Mouse (Mus musculus) embryonic facial prominence, embryonic 10.5 days (tissue): ENCODE results near the gene Gabbr2. TPM values are rescaled to one million over a fixed set of nuclear protein-coding genes. Genes with fewer than 3 reads are reported as not detected.

Experiments used
- DNase-seq: peaks from one replicate; pipeline ENCODE4 v3.0.0-alpha.2; 2017; ENCODE audit warnings: low spot score
- H3K27ac ChIP-seq: fragments of 300-500 bp; sonication (generic); replicated peaks from 2 replicates; pipeline ENCODE4 v1.5.1; 2016; ENCODE audit warnings: mild to moderate bottlenecking
- H3K27me3 ChIP-seq: fragments of 300-500 bp; sonication (generic); replicated peaks from 2 replicates; pipeline ENCODE4 v1.6.1; 2016; ENCODE audit warnings: low read depth, mild to moderate bottlenecking; ENCODE audit not compliant: poor library complexity, severe bottlenecking
- H3K36me3 ChIP-seq: fragments of 300-500 bp; sonication (generic); replicated peaks from 2 replicates; pipeline ENCODE4 v1.6.1; 2016; ENCODE audit warnings: mild to moderate bottlenecking, moderate library complexity
- H3K4me1 ChIP-seq: fragments of 300-500 bp; sonication (generic); 2 replicates; pipeline ENCODE4 v1.6.1; 2016
- H3K4me3 ChIP-seq: fragments of 300-500 bp; sonication (generic); 2 replicates; pipeline ENCODE4 v1.5.1; 2016; ENCODE audit warnings: mild to moderate bottlenecking, moderate library complexity
- H3K9me3 ChIP-seq: fragments of 300-500 bp; sonication (generic); 2 replicates; pipeline ENCODE4 v1.6.1; 2016; ENCODE audit warnings: mild to moderate bottlenecking
- WGBS: fragments of 180-500 bp; shearing (Covaris S2); methylation state at CpG from one replicate; pipeline ENCODE4 v1.1.7; 2016; 5-methylcytosine and 5-hydroxymethylcytosine counted together
- polyA plus RNA-seq: library from polyadenylated mRNA; unstranded; fragments of >200 nt; fragmentation: Nextera tagmentation; extraction: Ambion mirVana; gene quantifications from 2 replicates; pipeline ENCODE4 v1.2.1, GENCODE M21; 2016

Gabbr2 gene
- polyA plus RNA-seq, 1 experiment from 2014 or later = 0.30 TPM

- H3K27me3 ChIP-seq = no peaks in the 10 kb centered on the region
- H3K4me3 ChIP-seq = no peak overlapping the region
- no peaks in the 10 kb centered on the region for H3K9me3 ChIP-seq
- no peaks in the 10 kb centered on the region for H3K4me1 ChIP-seq
- no peak overlapping the region for H3K27ac ChIP-seq
- no peaks in the 10 kb centered on the region for H3K36me3 ChIP-seq
- no peak for DNase-seq
- 84% methylated on average over 4 of the region's 4 CpGs for WGBS
These were observed 9.6 kb downstream of the Gabbr2 start for GRCm38 (mm10) chr4:46982094-46982493.

GRCm38 (mm10) chr4:46978371-46978770 lies 13.3 kb downstream of the Gabbr2 start:
- Histone ChIP-seq H3K4me1 (no peaks in the 10 kb centered on the region), H3K9me3 (no peaks in the 10 kb centered on the region), H3K27me3 (no peaks in the 10 kb centered on the region), H3K36me3 (no peaks in the 10 kb centered on the region), H3K4me3 (no peak overlapping the region), H3K27ac (no peak overlapping the region)
- 84% methylated on average over 6 of the region's 6 CpGs for WGBS
- DNase-seq = no peak

- H3K36me3 ChIP-seq = no peaks in the 10 kb centered on the region
- no peaks in the 10 kb centered on the region for H3K9me3 ChIP-seq
- no peaks in the 10 kb centered on the region for H3K4me1 ChIP-seq
- H3K27ac ChIP-seq = no peak overlapping the region
- H3K4me3 ChIP-seq = no peak overlapping the region
- WGBS = 94% methylated on average over 7 of the region's 7 CpGs
- H3K27me3 ChIP-seq = no peaks in the 10 kb centered on the region
- DNase-seq = no peak
These were observed 14.5 kb downstream of the Gabbr2 start for GRCm38 (mm10) chr4:46977161-46977560.

GRCm38 (mm10) chr4:46976671-46977071 lies 15.0 kb downstream of the Gabbr2 start:
- no peaks in the 10 kb centered on the region for H3K4me1 ChIP-seq
- H3K4me3 ChIP-seq = no peak overlapping the region
- no peak for DNase-seq
- H3K36me3 ChIP-seq = no peaks in the 10 kb centered on the region
- H3K27ac ChIP-seq = no peak overlapping the region
- no peaks in the 10 kb centered on the region for H3K27me3 ChIP-seq
- H3K9me3 ChIP-seq = no peaks in the 10 kb centered on the region
- WGBS = 79% methylated on average over 11 of the region's 11 CpGs

GRCm38 (mm10) chr4:46973322-46973721 lies 18.4 kb downstream of the Gabbr2 start:
- Histone ChIP-seq H3K36me3 (no peaks in the 10 kb centered on the region), H3K27ac (no peak overlapping the region), H3K27me3 (no peaks in the 10 kb centered on the region), H3K4me1 (no peaks in the 10 kb centered on the region), H3K4me3 (no peak overlapping the region), H3K9me3 (no peaks in the 10 kb centered on the region)
- 85% methylated on average over 10 of the region's 10 CpGs for WGBS
- DNase-seq = no peak

- Histone ChIP-seq H3K36me3 (no peaks in the 10 kb centered on the region), H3K4me1 (no peaks in the 10 kb centered on the region), H3K27me3 (no peaks in the 10 kb centered on the region), H3K9me3 (peaks cover 3% of the 10 kb centered on the region; the same call in 1 of the 2 replicates), H3K4me3 (no peak overlapping the region), H3K27ac (no peak overlapping the region)
- DNase-seq = no peak
- 89% methylated on average over 10 of the region's 10 CpGs for WGBS
These were observed 23.7 kb downstream of the Gabbr2 start for GRCm38 (mm10) chr4:46967981-46968380.

GRCm38 (mm10) chr4:46966551-46966950 lies 25.1 kb downstream of the Gabbr2 start:
- H3K27me3 ChIP-seq = no peaks in the 10 kb centered on the region
- H3K4me3 ChIP-seq = no peak overlapping the region
- H3K9me3 ChIP-seq = peaks cover 3% of the 10 kb centered on the region; the same call in 1 of the 2 replicates
- no peaks in the 10 kb centered on the region for H3K36me3 ChIP-seq
- no peak for DNase-seq
- H3K27ac ChIP-seq = no peak overlapping the region
- no peaks in the 10 kb centered on the region for H3K4me1 ChIP-seq

- DNase-seq = no peak
- Histone ChIP-seq H3K4me1 (no peaks in the 10 kb centered on the region), H3K9me3 (peaks cover 3% of the 10 kb centered on the region; the same call in 1 of the 2 replicates), H3K27ac (no peak overlapping the region), H3K27me3 (no peaks in the 10 kb centered on the region), H3K36me3 (no peaks in the 10 kb centered on the region), H3K4me3 (no peak overlapping the region)
- WGBS = 84% methylated on average over 2 of the region's 2 CpGs
These were observed 30.3 kb downstream of the Gabbr2 start for GRCm38 (mm10) chr4:46961403-46961802.

- Histone ChIP-seq H3K27me3 (no peaks in the 10 kb centered on the region), H3K4me1 (no peaks in the 10 kb centered on the region), H3K9me3 (no peaks in the 10 kb centered on the region), H3K4me3 (no peak overlapping the region), H3K27ac (no peak overlapping the region), H3K36me3 (no peaks in the 10 kb centered on the region)
- no peak for DNase-seq
- 89% methylated on average over 10 of the region's 10 CpGs for WGBS
These were observed 31.5 kb downstream of the Gabbr2 start for GRCm38 (mm10) chr4:46960208-46960607.

- no peaks in the 10 kb centered on the region for H3K4me1 ChIP-seq
- no peak for DNase-seq
- H3K27ac ChIP-seq = no peak overlapping the region
- H3K27me3 ChIP-seq = no peaks in the 10 kb centered on the region
- H3K4me3 ChIP-seq = no peak overlapping the region
- 90% methylated on average over 6 of the region's 6 CpGs for WGBS
- no peaks in the 10 kb centered on the region for H3K36me3 ChIP-seq
- H3K9me3 ChIP-seq = no peaks in the 10 kb centered on the region
These were observed 31.9 kb downstream of the Gabbr2 start for GRCm38 (mm10) chr4:46959776-46960175.

- DNase-seq = no peak
- WGBS = 89% methylated on average over 7 of the region's 7 CpGs
- H3K27ac ChIP-seq = no peak overlapping the region
- no peak overlapping the region for H3K4me3 ChIP-seq
- H3K4me1 ChIP-seq = no peaks in the 10 kb centered on the region
- H3K9me3 ChIP-seq = no peaks in the 10 kb centered on the region
- no peaks in the 10 kb centered on the region for H3K36me3 ChIP-seq
- H3K27me3 ChIP-seq = no peaks in the 10 kb centered on the region
These were observed 33.7 kb downstream of the Gabbr2 start for GRCm38 (mm10) chr4:46957955-46958354.

GRCm38 (mm10) chr4:46956966-46957365 lies 34.7 kb downstream of the Gabbr2 start:
- Histone ChIP-seq H3K27me3 (no peaks in the 10 kb centered on the region), H3K4me3 (no peak overlapping the region), H3K27ac (no peak overlapping the region), H3K36me3 (no peaks in the 10 kb centered on the region), H3K9me3 (no peaks in the 10 kb centered on the region), H3K4me1 (no peaks in the 10 kb centered on the region)
- 73% methylated on average over 4 of the region's 4 CpGs for WGBS
- no peak for DNase-seq

- WGBS = 88% methylated on average over 7 of the region's 7 CpGs
- Histone ChIP-seq H3K4me1 (no peaks in the 10 kb centered on the region), H3K27me3 (no peaks in the 10 kb centered on the region), H3K36me3 (no peaks in the 10 kb centered on the region), H3K27ac (no peak overlapping the region), H3K4me3 (no peak overlapping the region), H3K9me3 (no peaks in the 10 kb centered on the region)
- no peak for DNase-seq
These were observed 38.7 kb downstream of the Gabbr2 start for GRCm38 (mm10) chr4:46953021-46953420.

- no peak for DNase-seq
- H3K9me3 ChIP-seq = no peaks in the 10 kb centered on the region
- H3K27ac ChIP-seq = no peak overlapping the region
- H3K27me3 ChIP-seq = no peaks in the 10 kb centered on the region
- H3K4me1 ChIP-seq = no peaks in the 10 kb centered on the region
- no peak overlapping the region for H3K4me3 ChIP-seq
- WGBS = 87% methylated on average over 4 of the region's 4 CpGs
- no peaks in the 10 kb centered on the region for H3K36me3 ChIP-seq
These were observed 39.1 kb downstream of the Gabbr2 start for GRCm38 (mm10) chr4:46952562-46952961.
